Mouse (Mus musculus): Measurements from ENCODE around the gene Eif3k. TPM values are rescaled to one million over a fixed set of nuclear protein-coding genes. Genes with fewer than 3 reads are reported as not detected.

Eif3k gene
- total RNA-seq, 2 experiments from 2014 or later, result 201 to 212 TPM

Other genes starting within 250 kb of the Eif3k start
- gene Mrps12, start 240.0 kb downstream of the Eif3k start, total RNA-seq (2021), result 10 to 100 TPM; 60.6 to 67.1 TPM
- gene Sars2, start 239.9 kb downstream of the Eif3k start, total RNA-seq (2021), result 10 to 100 TPM; 11.1 to 11.2 TPM
- gene Ccer2, start 225.7 kb downstream of the Eif3k start, total RNA-seq (2021), result under 1 TPM; 0.30 to 0.63 TPM
- gene Sirt2, start 215.1 kb downstream of the Eif3k start, total RNA-seq (2021), result 100 to 1,000 TPM; 125 to 129 TPM
- 10 to 100 TPM; 29.0 to 29.2 TPM for gene Nfkbib, start 214.4 kb downstream of the Eif3k start, total RNA-seq (2021)
- 1 to 10 TPM; 2.4 to 3.0 TPM for gene Rinl, start 192.9 kb downstream of the Eif3k start, total RNA-seq (2021)
- 100 to 1,000 TPM; 407 to 414 TPM for gene Hnrnpl, start 173.3 kb downstream of the Eif3k start, total RNA-seq (2021)
- 10 to 100 TPM; 63.1 to 71.0 TPM for gene Ech1, start 156.6 kb downstream of the Eif3k start, total RNA-seq (2021)
- 1 to 10 TPM; 3.5 to 5.6 TPM for gene Lgals4, start 148.0 kb downstream of the Eif3k start, total RNA-seq (2021)
- gene Lgals7, start 118.0 kb downstream of the Eif3k start, total RNA-seq (2021), result not detected
- under 1 TPM; 0.50 to 0.76 TPM for gene Capn12, start 100.4 kb downstream of the Eif3k start, total RNA-seq (2021)
- gene Actn4, start 19.5 kb downstream of the Eif3k start, total RNA-seq (2021), result 100 to 1,000 TPM; 127 to 136 TPM
- gene Map4k1, start 186 bp upstream of the Eif3k start, total RNA-seq (2021), result 1 to 10 TPM in 1 of 2 experiments, under 1 TPM in 1; 0.99 to 1.3 TPM
- 10 to 100 TPM; 15.3 to 15.5 TPM for gene Ryr1, start 143.3 kb upstream of the Eif3k start, total RNA-seq (2021)
- gene Rasgrp4, start 153.0 kb upstream of the Eif3k start, total RNA-seq (2021), result 1 to 10 TPM in 1 of 2 experiments, under 1 TPM in 1; 0.59 to 1.0 TPM
- 10 to 100 TPM; 30.9 to 32.2 TPM for gene Fam98c, start 174.4 kb upstream of the Eif3k start, total RNA-seq (2021)
- gene Ggn, start 188.3 kb upstream of the Eif3k start, total RNA-seq (2021), result 1 to 10 TPM in 1 of 2 experiments, under 1 TPM in 1; 0.82 to 1.2 TPM
- gene Spred3, start 188.5 kb upstream of the Eif3k start, total RNA-seq (2021), result 10 to 100 TPM; 41.2 to 44.1 TPM
- gene Psmd8, start 198.8 kb upstream of the Eif3k start, total RNA-seq (2021), result 100 to 1,000 TPM; 131 to 137 TPM
- gene Catsperg1, start 232.2 kb upstream of the Eif3k start, total RNA-seq (2021), result 1 to 10 TPM; 1.6 to 1.7 TPM

All from layer of hippocampus, adult 18-20 months (tissue).